Mouse (Mus musculus) forebrain, embryonic 13.5 days (tissue): ENCODE data around the gene Sfxn4. TPM values are rescaled to one million over a fixed set of nuclear protein-coding genes. Genes with fewer than 3 reads are reported as not detected.

Source experiments
- ATAC-seq: fragments of 200-750 bp; cut with Nextera tagmentation; 2 replicates; pipeline ENCODE4 v1.8.0; 2017
- H3K27ac ChIP-seq: fragments of 300-500 bp; sonication (generic); 2 replicates; pipeline ENCODE4 v1.5.1; 2015; ENCODE audit warnings: inconsistent platforms, mild to moderate bottlenecking, moderate library complexity
- H3K27me3 ChIP-seq: fragments of 300-500 bp; sonication (generic); 2 replicates; pipeline ENCODE4 v1.6.1; 2015; ENCODE audit warnings: mild to moderate bottlenecking, inconsistent platforms
- H3K36me3 ChIP-seq: fragments of 300-500 bp; sonication (generic); 2 replicates; pipeline ENCODE4 v1.6.1; 2015; ENCODE audit warnings: mild to moderate bottlenecking, inconsistent platforms; ENCODE audit not compliant: poor library complexity, severe bottlenecking
- H3K4me1 ChIP-seq: fragments of 300-500 bp; sonication (generic); 2 replicates; pipeline ENCODE4 v1.6.1; 2015; ENCODE audit warnings: inconsistent platforms
- H3K4me2 ChIP-seq: fragments of 300-500 bp; sonication (generic); 2 replicates; pipeline ENCODE4 v1.6.1; 2015; ENCODE audit warnings: inconsistent platforms, mild to moderate bottlenecking, moderate library complexity
- H3K4me3 ChIP-seq: fragments of 300-500 bp; sonication (generic); 2 replicates; pipeline ENCODE4 v1.5.1; 2015; ENCODE audit warnings: mild to moderate bottlenecking, inconsistent platforms
- H3K9ac ChIP-seq: fragments of 300-500 bp; sonication (generic); 2 replicates; pipeline ENCODE4 v1.6.1; 2015; ENCODE audit warnings: mild to moderate bottlenecking, inconsistent platforms
- H3K9me3 ChIP-seq: fragments of 300-500 bp; sonication (generic); replicated peaks from 2 replicates; pipeline ENCODE4 v1.6.1; 2016; ENCODE audit warnings: inconsistent platforms
- WGBS: fragments of 180-500 bp; shearing (Covaris S2); methylation state at CpG from one replicate; pipeline ENCODE4 v1.1.7; 2015; 5-methylcytosine and 5-hydroxymethylcytosine counted together
- polyA plus RNA-seq: library from polyadenylated mRNA; unstranded; fragments of >200 nt; fragmentation: Nextera tagmentation; extraction: Ambion mirVana; gene quantifications from 2 replicates; pipeline ENCODE4 v1.2.1, GENCODE M21; 2015

Sfxn4 gene
- polyA plus RNA-seq, 1 experiment from 2014 or later: 10.5 TPM

- 10% methylated on average over 10 of the region's 10 CpGs for WGBS
- peak; percentile 25 for ATAC-seq
- Histone ChIP-seq H3K36me3 (peaks cover 16% of the 10 kb centered on the region), H3K27ac (no peak overlapping the region), H3K9me3 (no peaks in the 10 kb centered on the region), H3K4me3 (peak overlapping the region; percentile 70), H3K4me2 (peak overlapping the region; percentile 79), H3K4me1 (peaks cover 10% of the 10 kb centered on the region), H3K27me3 (no peaks in the 10 kb centered on the region), H3K9ac (peak overlapping the region; percentile 80)
Measured at GRCm38 (mm10) chr19:60812036-60812389, 49.3 kb downstream of the Sfxn4 start.

DNA sequence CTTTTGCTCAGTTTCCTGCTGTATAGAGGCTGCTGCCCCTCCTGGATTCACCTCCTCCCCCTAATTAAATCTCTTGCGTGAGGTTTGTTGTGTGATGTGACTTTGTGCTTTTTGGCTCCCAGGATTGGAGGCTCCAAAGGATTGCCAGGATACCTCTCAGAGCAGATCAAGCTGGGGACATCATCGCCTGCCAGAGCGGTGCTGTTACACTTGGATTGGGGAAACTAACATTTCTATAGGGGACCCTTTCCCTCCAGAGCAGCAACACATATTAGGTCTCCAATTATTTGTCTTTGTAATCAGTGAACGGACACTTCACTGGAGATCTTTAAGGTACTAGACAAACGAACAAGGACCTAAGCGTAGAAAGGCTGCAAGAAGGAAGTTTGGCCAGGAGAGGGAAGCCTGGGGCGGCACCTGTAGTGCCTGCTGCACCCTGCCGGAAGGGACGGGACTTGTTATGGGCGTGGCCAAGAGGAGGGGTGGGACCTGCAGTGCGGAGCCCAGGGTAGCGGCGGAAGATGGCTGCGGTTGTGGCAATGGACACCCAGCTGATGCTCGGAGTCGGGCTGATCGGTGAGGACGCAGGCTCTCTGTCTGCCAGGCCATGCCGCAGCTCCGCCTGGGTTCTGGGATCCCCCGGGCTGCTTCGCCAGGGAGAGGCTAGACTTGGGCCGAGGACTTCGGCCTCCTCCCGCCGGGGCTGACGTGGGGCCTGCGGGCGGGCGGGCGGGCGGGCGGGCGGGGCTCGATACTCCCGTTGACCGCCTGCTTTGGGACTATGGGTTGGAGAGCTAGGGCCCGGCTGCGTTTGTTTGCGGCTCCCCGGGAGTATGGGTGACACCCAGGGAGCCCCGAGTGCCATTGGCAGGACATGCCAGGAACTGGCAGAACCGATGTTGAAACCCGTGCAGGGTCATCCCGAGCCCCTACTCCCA, 49.9 kb downstream of the Sfxn4 start, which contains the start of gene Fam45a:
Fam45a (plus strand) TSS at position 488 of the 938 bp plus-strand sequence.
- ATAC-seq: peak; percentile 100
- Histone ChIP-seq H3K4me3 (peak within 1 kb of the TSS; percentile 70), H3K27ac (no peak within 1 kb of the TSS), H3K9me3 (no peaks in the 10 kb centered on the region), H3K4me2 (peak within 1 kb of the TSS; percentile 79), H3K36me3 (peaks cover 11% of the 10 kb centered on the region), H3K4me1 (peaks cover 10% of the 10 kb centered on the region), H3K27me3 (no peaks in the 10 kb centered on the region), H3K9ac (peak within 1 kb of the TSS; percentile 80)
- WGBS: 1% methylated on average over 45 of the region's 45 CpGs

GRCm38 (mm10) chr19:60809927-60810326, 51.4 kb downstream of the Sfxn4 start:
- peaks cover under 1% of the 10 kb centered on the region; the same call in 1 of the 2 replicates for H3K36me3 ChIP-seq
- H3K27ac ChIP-seq: no peak overlapping the region
- H3K4me2 ChIP-seq: no peak overlapping the region
- ATAC-seq: no peak
- H3K9me3 ChIP-seq: no peaks in the 10 kb centered on the region
- no peak overlapping the region for H3K9ac ChIP-seq
- no peak overlapping the region for H3K4me3 ChIP-seq
- peaks cover 10% of the 10 kb centered on the region for H3K4me1 ChIP-seq
- no peaks in the 10 kb centered on the region for H3K27me3 ChIP-seq
- 96% methylated on average over 2 of the region's 2 CpGs for WGBS

- Histone ChIP-seq H3K4me1 (no peaks in the 10 kb centered on the region), H3K9me3 (no peaks in the 10 kb centered on the region), H3K4me2 (no peak overlapping the region), H3K27ac (no peak overlapping the region), H3K9ac (no peak overlapping the region), H3K36me3 (no peaks in the 10 kb centered on the region), H3K4me3 (no peak overlapping the region), H3K27me3 (no peaks in the 10 kb centered on the region)
- 74% methylated on average over 2 of the region's 2 CpGs for WGBS
- no peak for ATAC-seq
Measured at GRCm38 (mm10) chr19:60804903-60805302, 56.4 kb downstream of the Sfxn4 start.

DNA sequence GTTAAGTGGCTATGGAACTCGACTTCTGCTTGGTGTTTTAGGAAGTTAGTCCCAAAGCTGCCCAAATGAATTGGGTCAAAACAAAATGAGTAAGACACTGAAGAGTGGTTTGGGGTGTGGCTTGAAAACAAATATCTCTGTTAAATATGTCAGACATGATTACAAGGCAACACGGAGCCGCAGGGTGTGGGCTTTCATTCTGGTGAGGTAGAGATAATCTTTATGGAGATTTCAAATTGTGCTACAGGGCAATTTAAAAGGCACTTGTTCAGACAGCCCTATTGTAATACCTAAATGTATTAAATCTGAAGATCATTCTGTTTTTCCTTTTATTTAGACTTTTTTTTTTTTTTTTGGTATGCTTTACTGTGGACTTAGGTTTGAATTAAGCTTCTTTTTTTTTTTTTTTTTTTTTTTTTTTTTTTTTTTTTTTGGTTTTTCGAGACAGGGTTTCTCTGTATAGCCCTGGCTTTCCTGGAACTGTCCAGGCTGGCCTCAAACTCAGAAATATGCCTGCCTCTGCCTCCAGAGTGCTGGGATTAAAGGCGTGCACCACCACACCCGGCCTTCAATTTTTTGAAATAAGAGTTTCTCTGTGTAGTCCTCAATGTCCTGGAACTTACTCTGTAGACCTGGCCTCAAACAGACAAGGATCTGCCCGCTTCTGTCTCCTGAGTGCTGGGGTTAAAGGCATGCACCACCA, 61.3 kb downstream of the Sfxn4 start:
- Histone ChIP-seq H3K4me3 (no peak overlapping the region), H3K36me3 (no peaks in the 10 kb centered on the region), H3K27ac (no peak overlapping the region), H3K9me3 (no peaks in the 10 kb centered on the region), H3K4me2 (no peak overlapping the region), H3K4me1 (no peaks in the 10 kb centered on the region), H3K9ac (no peak overlapping the region), H3K27me3 (no peaks in the 10 kb centered on the region)
- no peak for ATAC-seq
- 81% methylated on average over 7 of the region's 7 CpGs for WGBS

DNA sequence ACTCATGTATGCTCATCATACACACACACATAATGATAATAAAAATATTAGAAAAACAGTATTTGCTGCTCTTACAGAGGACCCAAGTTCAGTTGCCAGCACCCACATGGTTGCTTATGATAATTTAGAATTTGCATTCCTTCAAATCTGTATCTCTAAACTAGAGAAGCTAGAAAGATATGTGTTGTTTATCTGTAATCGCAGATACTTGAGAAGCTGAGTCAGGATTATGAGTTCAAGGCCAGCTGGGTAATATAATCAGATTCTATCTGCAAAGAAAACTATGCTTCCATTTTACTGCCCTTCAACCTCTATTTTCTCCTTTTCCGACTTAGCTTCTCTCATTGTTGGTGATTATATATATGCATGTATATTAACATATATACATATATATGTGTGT, 63.9 kb downstream of the Sfxn4 start:
- Histone ChIP-seq H3K4me2 (no peak overlapping the region), H3K4me3 (no peak overlapping the region), H3K4me1 (no peaks in the 10 kb centered on the region), H3K27ac (no peak overlapping the region), H3K36me3 (no peaks in the 10 kb centered on the region), H3K27me3 (no peaks in the 10 kb centered on the region), H3K9me3 (no peaks in the 10 kb centered on the region), H3K9ac (no peak overlapping the region)
- no peak for ATAC-seq
- 91% methylated on average over 2 of the region's 2 CpGs for WGBS

GRCm38 (mm10) chr19:60795244-60795643, 66.0 kb downstream of the Sfxn4 start:
- H3K4me2 ChIP-seq: no peak overlapping the region
- H3K27me3 ChIP-seq: no peaks in the 10 kb centered on the region
- H3K4me1 ChIP-seq: peaks cover 6% of the 10 kb centered on the region; the same call in 1 of the 2 replicates
- H3K27ac ChIP-seq: no peak overlapping the region
- no peak overlapping the region for H3K4me3 ChIP-seq
- no peak for ATAC-seq
- no peaks in the 10 kb centered on the region for H3K36me3 ChIP-seq
- H3K9ac ChIP-seq: no peak overlapping the region
- H3K9me3 ChIP-seq: no peaks in the 10 kb centered on the region
- WGBS: 70% methylated on average over 2 of the region's 2 CpGs

GRCm38 (mm10) chr19:60793170-60793707, 68.0 kb downstream of the Sfxn4 start:
- no peak overlapping the region for H3K4me2 ChIP-seq
- no peak overlapping the region for H3K9ac ChIP-seq
- 86% methylated on average over 2 of the region's 2 CpGs for WGBS
- H3K4me3 ChIP-seq: no peak overlapping the region
- no peak for ATAC-seq
- H3K9me3 ChIP-seq: no peaks in the 10 kb centered on the region
- no peak overlapping the region for H3K27ac ChIP-seq
- H3K27me3 ChIP-seq: no peaks in the 10 kb centered on the region
- H3K36me3 ChIP-seq: no peaks in the 10 kb centered on the region
- peaks cover 18% of the 10 kb centered on the region for H3K4me1 ChIP-seq

DNA sequence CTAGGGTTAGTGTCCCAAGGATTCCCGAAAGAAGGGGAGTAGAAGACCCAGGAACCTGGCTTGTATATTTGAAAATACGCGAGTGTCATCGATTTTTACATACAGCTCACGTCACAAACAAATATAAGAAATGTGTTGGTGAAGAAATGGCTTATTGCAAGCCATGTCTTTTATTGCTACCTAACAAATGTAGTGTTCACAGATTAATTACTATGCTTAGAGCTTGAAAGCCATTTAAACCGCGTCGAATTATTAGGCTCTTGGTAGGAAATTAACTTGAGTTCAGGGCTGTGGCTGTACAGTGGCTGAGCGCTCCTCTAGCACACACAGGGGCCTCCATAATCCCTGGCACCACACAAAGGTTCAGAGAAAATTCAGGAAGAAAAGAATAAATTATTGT, 70.1 kb downstream of the Sfxn4 start:
- Histone ChIP-seq H3K36me3 (no peaks in the 10 kb centered on the region), H3K4me2 (peak overlapping the region; percentile 67), H3K9ac (peak overlapping the region; percentile 100), H3K4me1 (peaks cover 31% of the 10 kb centered on the region), H3K27me3 (no peaks in the 10 kb centered on the region), H3K4me3 (peak overlapping the region; percentile 98), H3K27ac (peak overlapping the region; percentile 96), H3K9me3 (no peaks in the 10 kb centered on the region)
- 0 out of 2 replicates have a peak, but pooled peaks have one; percentile 11 for ATAC-seq
- WGBS: 12% methylated on average over 9 of the region's 9 CpGs

DNA sequence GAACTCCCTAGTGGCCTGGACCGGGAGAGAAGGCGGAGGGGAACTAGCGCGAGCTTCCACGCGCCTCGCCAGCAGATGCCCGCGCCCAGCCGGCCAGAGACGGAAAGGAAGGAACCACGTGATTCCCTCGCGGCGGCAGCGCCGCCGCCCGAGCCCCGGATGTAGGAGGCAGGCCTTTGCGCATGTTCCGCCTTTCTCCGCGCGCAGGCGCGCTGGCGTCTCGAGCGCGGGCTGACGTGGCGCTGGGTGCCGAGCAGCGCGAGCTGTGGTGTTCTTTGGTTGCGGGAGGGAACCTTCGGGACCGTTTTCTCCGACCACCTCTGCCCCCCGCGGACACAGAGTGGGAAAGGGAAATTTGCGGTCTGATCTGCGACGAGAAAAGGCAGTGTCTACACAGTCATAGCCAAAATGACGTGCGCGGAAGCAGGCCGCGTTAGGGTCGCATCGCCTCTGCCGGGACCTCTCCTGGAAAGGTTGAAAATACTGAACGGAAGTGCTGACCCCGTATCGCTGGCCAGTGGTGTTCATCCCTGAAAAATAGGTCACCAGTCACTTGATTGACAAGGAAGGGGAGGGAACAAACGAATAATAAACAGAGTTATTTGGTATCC, 70.6 kb downstream of the Sfxn4 start, which contains the start of gene Eif3a:
Eif3a (minus strand) TSS at position 108 of the 611 bp plus-strand sequence.
- peak; percentile 97 for ATAC-seq
- under 1% methylated on average over 57 of the region's 57 CpGs for WGBS
- Histone ChIP-seq H3K4me1 (peaks cover 36% of the 10 kb centered on the region), H3K4me3 (peak within 1 kb of the TSS; percentile 98), H3K9ac (peak within 1 kb of the TSS; percentile 100), H3K9me3 (no peaks in the 10 kb centered on the region), H3K27me3 (no peaks in the 10 kb centered on the region), H3K36me3 (no peaks in the 10 kb centered on the region), H3K27ac (peak within 1 kb of the TSS; percentile 96), H3K4me2 (peak within 1 kb of the TSS; percentile 67)

DNA sequence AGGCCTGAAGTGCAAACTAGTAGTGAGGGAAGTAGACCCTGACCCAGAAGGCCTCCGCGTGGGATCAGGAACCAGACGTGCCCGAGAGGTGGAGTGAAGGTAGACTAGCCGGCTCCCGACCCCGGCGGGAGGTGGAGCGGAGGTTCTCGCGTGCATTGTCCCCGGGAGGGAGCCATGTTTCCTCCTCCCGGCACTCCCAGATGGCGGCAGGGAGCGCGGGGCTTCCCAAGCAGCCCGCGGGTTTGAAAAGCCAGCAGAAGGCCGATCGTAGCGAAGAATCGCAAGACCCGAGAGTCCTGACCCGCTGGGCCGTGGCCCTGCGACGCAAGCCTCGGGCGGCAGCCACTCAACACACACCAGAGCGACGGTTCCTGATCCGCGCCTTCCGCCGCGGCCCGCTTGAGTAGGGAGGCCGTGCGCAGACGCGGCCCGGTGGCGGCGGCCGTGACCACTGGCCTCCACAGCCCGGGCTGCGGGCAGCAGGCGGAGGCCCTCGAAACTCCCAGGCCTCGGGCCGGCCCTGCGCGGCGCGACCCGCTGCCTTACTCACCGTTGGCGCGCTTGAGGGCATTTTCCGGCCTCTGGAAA, 71.3 kb downstream of the Sfxn4 start:
- H3K4me2 ChIP-seq: peak overlapping the region; percentile 67
- H3K36me3 ChIP-seq: no peaks in the 10 kb centered on the region
- peak; percentile 80; the same call in 1 of the 2 replicates for ATAC-seq
- peak overlapping the region; percentile 98 for H3K4me3 ChIP-seq
- no peaks in the 10 kb centered on the region for H3K27me3 ChIP-seq
- peak overlapping the region; percentile 100 for H3K9ac ChIP-seq
- H3K27ac ChIP-seq: peak overlapping the region; percentile 96
- 1% methylated on average over 56 of the region's 60 CpGs for WGBS
- no peaks in the 10 kb centered on the region for H3K9me3 ChIP-seq
- peaks cover 36% of the 10 kb centered on the region for H3K4me1 ChIP-seq
